Comparison of ENCODE assay signal across 24 mouse cellular contexts in the genomic region with DNA sequence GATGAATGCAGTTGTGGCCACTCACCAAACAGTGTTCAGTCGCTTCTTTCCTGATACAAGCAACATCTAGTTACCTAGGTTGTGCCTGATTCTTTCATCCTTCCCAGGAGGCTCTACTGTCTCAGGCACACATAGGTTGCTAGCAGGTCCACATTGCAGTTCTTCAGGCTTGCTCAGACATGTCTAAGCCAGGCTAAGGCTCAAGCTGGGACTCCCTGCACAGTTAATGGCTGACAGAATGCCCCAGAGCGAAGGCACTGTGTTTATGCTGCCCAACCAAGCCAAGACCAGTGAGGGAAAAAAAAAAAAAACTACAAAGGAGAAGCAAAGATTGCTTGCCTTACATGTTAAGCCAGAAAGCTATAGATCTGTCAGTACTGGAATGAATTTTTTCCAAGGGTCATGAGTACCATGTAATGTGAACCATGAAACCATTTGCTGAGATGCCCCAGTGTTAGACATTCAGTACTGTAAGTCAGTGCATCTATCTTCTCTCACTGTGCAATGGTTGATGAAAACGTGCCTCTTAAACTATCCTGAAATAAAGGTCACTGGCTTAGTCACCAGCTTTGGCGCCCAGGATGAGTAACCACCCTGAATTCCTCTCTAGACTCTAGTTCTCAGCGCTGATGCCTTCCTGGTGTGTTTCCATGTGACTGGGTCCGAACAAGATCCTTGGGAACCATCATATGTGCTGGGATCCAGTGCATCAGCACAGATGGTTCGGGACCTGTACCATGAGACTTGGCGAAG.
DNase-seq lines count a peak whose midpoint lies in the region; ATAC-seq and TF ChIP-seq lines count a peak whose summit lies in the region.
"Had no signal": no experiment of that assay in that cellular context is flagged by ENCODE, and none has a peak within 500 bp of the region (broad histone marks: within the 10 kb centered on the region; RNA-seq: fewer than 3 reads in every experiment).

No protein-coding gene starts in this region.

- H3K4me1 ChIP-seq in kidney, embryonic 15.5 days: peaks cover 4% of the 10 kb centered on the region; the same call in 1 of the 2 replicates

- TF ChIP-seq CTCF in C2C12 (IDR thresholded peaks at IDR 0.05; ENCODE audit: control insufficient read depth, insufficient read depth, insufficient read length): no peak

- no peaks in the 10 kb centered on the region for H3K36me3 ChIP-seq in kidney, embryonic 15.5 days
- no peaks in the 10 kb centered on the region for H3K36me3 ChIP-seq in C2C12 (ENCODE audit: control insufficient read depth, insufficient read depth)
- H3K36me3 ChIP-seq: heart, embryonic 15.5 days; hindbrain, embryonic 13.5 days; limb, embryonic 12.5 days had no signal

- no peaks in the 10 kb centered on the region for H3K79me2 ChIP-seq in C2C12 (ENCODE audit: control insufficient read depth, insufficient read depth)

- intact Hi-C loops in gastrocnemius, postnatal 14 days (cut with DNase I; ENCODE audit: low total_unique reads): no loop called here

- H3ac ChIP-seq in C2C12 (ENCODE audit: control insufficient read depth, insufficient read length, low read depth): no peak overlapping the region

- H3K9me3 ChIP-seq in kidney, embryonic 15.5 days (replicated peaks): no peaks in the 10 kb centered on the region
- H3K9me3 ChIP-seq: heart, embryonic 15.5 days; hindbrain, embryonic 13.5 days had no signal

- H3K4me2 ChIP-seq in kidney, embryonic 15.5 days: no peak overlapping the region
- H3K4me2 ChIP-seq: heart, embryonic 15.5 days; hindbrain, embryonic 13.5 days; limb, embryonic 12.5 days; liver, embryonic 11.5 days had no signal

- 74% methylated on average over 8 of the region's 8 CpGs for WGBS in kidney, embryonic 15.5 days

- H3K27ac ChIP-seq in kidney, embryonic 15.5 days: no peak overlapping the region
- H3K27ac ChIP-seq: heart, embryonic 15.5 days; hindbrain, embryonic 13.5 days; layer of hippocampus, adult 2 months; limb, embryonic 12.5 days; macrophage had no signal

- H3K79me3 ChIP-seq in C2C12 (ENCODE audit: low read depth): no peaks in the 10 kb centered on the region

- ATAC-seq in kidney, embryonic 15.5 days (replicated peaks; ENCODE audit: low FRiP score): peak; percentile 69
- ATAC-seq: activated CD4-positive, CD25-positive, alpha-beta regulatory T cell, adult 4 months; forebrain, postnatal 0 days; liver, postnatal 0 days; lung, postnatal 0 days had no signal

- no peak overlapping the region for H3K9ac ChIP-seq in kidney, embryonic 15.5 days
- H3K9ac ChIP-seq: forebrain, postnatal 0 days; heart, embryonic 15.5 days; hindbrain, embryonic 13.5 days; limb, embryonic 12.5 days; liver, postnatal 0 days had no signal

- H3K4me3 ChIP-seq in kidney, embryonic 15.5 days (replicated peaks): no peak overlapping the region
- no peak overlapping the region for H3K4me3 ChIP-seq in C2C12 (ENCODE audit: insufficient read depth, poor library complexity, severe bottlenecking)
- H3K4me3 ChIP-seq: heart, embryonic 15.5 days; hindbrain, embryonic 13.5 days; layer of hippocampus, adult 2 months; limb, embryonic 12.5 days had no signal

- peaks cover 29% of the 10 kb centered on the region for H3K27me3 ChIP-seq in kidney, embryonic 15.5 days
- H3K27me3 ChIP-seq in C2C12 (ENCODE audit: control insufficient read depth, insufficient read depth, insufficient read length): no peaks in the 10 kb centered on the region

- no peak for DNase-seq in kidney, postnatal 4 days
- DNase-seq in adrenal gland, postnatal 14 days: peak; percentile 71
- peak; percentile 87 for DNase-seq in gonadal fat pad, adult 2 months (ENCODE audit: low read depth)
- no peak for DNase-seq in MN1 (ENCODE audit: low spot score)
- DNase-seq in gastrocnemius, postnatal 14 days: no peak
- DNase-seq: cerebellum, adult 9-10 months; forebrain, postnatal 0 days; heart, postnatal 36 days; kidney, adult 18-20 months; kidney, postnatal 14 days; liver, postnatal 0 days; right cerebral cortex, postnatal 25 days; spleen, adult 18-20 months; thymus, postnatal 36 days had no signal

TF ChIP-seq in C2C12, 6 proteins besides CTCF, POLR2A, EP300 and RAD21:
- TF ChIP-seq FOSL1 (IDR thresholded peaks at IDR 0.05; ENCODE audit: insufficient read depth, low read length, poor library complexity, severe bottlenecking): peak; percentile 48
- peak; percentile 45 for TF ChIP-seq MAX (IDR thresholded peaks at IDR 0.05)
- TF ChIP-seq CEBPB (IDR thresholded peaks at IDR 0.05; ENCODE audit: low read depth): no peak
TF ChIP-seq in C2C12: peak in this region for 2.

Comparison
In these comparisons a context has a peak if more than half of its experiments do, and no peak if none do; other contexts are left out.
1. DNase-seq: peak in adrenal gland, postnatal 14 days (single experiment) and gonadal fat pad, adult 2 months (single experiment); none in kidney, postnatal 4 days (0 of 2), MN1 (single experiment) and gastrocnemius, postnatal 14 days (single experiment).